Mouse (Mus musculus) small intestine, adult 2 months (tissue): ENCODE measurements around the gene Eid2b. TPM values are rescaled to one million over a fixed set of nuclear protein-coding genes. Genes with fewer than 3 reads are reported as not detected.

Source experiments
- H3K27ac ChIP-seq: fragments of 200-500 bp; 2 replicates; pipeline ENCODE4 v1.5.1; 2012; ENCODE audit warnings: low read depth, low read length, control low read depth, inconsistent platforms; ENCODE audit not compliant: insufficient read depth
- H3K27me3 ChIP-seq: fragments of 200-500 bp; 2 replicates; pipeline ENCODE4 v1.6.1; 2012; ENCODE audit warnings: mild to moderate bottlenecking, moderate library complexity, low read length, inconsistent platforms; ENCODE audit not compliant: control insufficient read depth, insufficient read depth
- H3K36me3 ChIP-seq: fragments of 200-500 bp; 2 replicates; pipeline ENCODE4 v1.6.1; 2012; ENCODE audit warnings: mild to moderate bottlenecking, low read length, control low read depth, inconsistent platforms; ENCODE audit not compliant: control insufficient read depth, insufficient read depth
- H3K4me1 ChIP-seq: fragments of 200-500 bp; 2 replicates; pipeline ENCODE4 v1.6.1; 2012; ENCODE audit warnings: low read length, inconsistent platforms, mixed read lengths; ENCODE audit not compliant: control insufficient read depth, insufficient read depth, insufficient read length
- H3K4me3 ChIP-seq: fragments of 200-500 bp; 2 replicates; pipeline ENCODE4 v1.5.1; 2012; ENCODE audit warnings: low read depth, mild to moderate bottlenecking, control low read depth, inconsistent platforms, low read length, moderate library complexity
- CTCF ChIP-seq: fragments of 200-500 bp; IDR thresholded peaks from 2 replicates; pipeline ENCODE4 v1.5.1; 2012; ENCODE audit warnings: low read depth, mild to moderate bottlenecking, control low read depth, inconsistent platforms, low read length, moderate library complexity, mixed read lengths; ENCODE audit not compliant: insufficient replicate concordance, insufficient read length; ENCODE audit errors: extremely low read depth
- POLR2A ChIP-seq: fragments of 200-500 bp; IDR thresholded peaks from 2 replicates; pipeline ENCODE4 v1.6.1; 2012; ENCODE audit warnings: low read depth, mild to moderate bottlenecking, control low read depth, inconsistent platforms, low read length, moderate library complexity
- WGBS: fragments of 180-500 bp; shearing (Covaris S2); methylation state at CpG from one replicate; pipeline ENCODE4 v1.1.7; 2018; 5-methylcytosine and 5-hydroxymethylcytosine counted together
- polyA plus RNA-seq: library from polyadenylated mRNA; depleted of rRNA; stranded (reverse); fragments of >200 nt; gene quantifications from 2 replicates; pipeline ENCODE4 v1.2.3, GENCODE M21; 2012

Gene Eid2b
- polyA plus RNA-seq, 1 experiment: 5.8 TPM

- Histone ChIP-seq H3K36me3 (no peaks in the 10 kb centered on the region), H3K4me1 (peaks cover 2% of the 10 kb centered on the region), H3K27me3 (no peaks in the 10 kb centered on the region), H3K4me3 (no peak overlapping the region), H3K27ac (no peak overlapping the region)
- WGBS: 52% methylated on average over 8 of the region's 8 CpGs
- no peak for TF ChIP-seq CTCF
These were observed 313 bp upstream of the Eid2b start for GRCm38 (mm10) chr7:28277237-28277614.

- no peaks in the 10 kb centered on the region for H3K27me3 ChIP-seq
- TF ChIP-seq POLR2A (no peak), CTCF (no peak)
- H3K4me3 ChIP-seq: peak overlapping the region; percentile 76
- H3K27ac ChIP-seq: no peak overlapping the region
- WGBS: 85% methylated on average over 7 of the region's 7 CpGs
- peaks cover 2% of the 10 kb centered on the region for H3K4me1 ChIP-seq
- H3K36me3 ChIP-seq: no peaks in the 10 kb centered on the region
These were observed 727 bp downstream of the Eid2b start for GRCm38 (mm10) chr7:28278279-28278652.

GRCm38 (mm10) chr7:28280630-28281029, 3.1 kb downstream of the Eid2b start:
- TF ChIP-seq CTCF: no peak
- TF ChIP-seq POLR2A: no peak
- H3K4me1 ChIP-seq: peaks cover 2% of the 10 kb centered on the region
- H3K27me3 ChIP-seq: no peaks in the 10 kb centered on the region
- WGBS: 73% methylated on average over 7 of the region's 7 CpGs
- H3K36me3 ChIP-seq: no peaks in the 10 kb centered on the region
- no peak overlapping the region for H3K27ac ChIP-seq
- H3K4me3 ChIP-seq: no peak overlapping the region

- Histone ChIP-seq H3K36me3 (no peaks in the 10 kb centered on the region), H3K4me1 (peaks cover 10% of the 10 kb centered on the region), H3K27me3 (peaks cover 48% of the 10 kb centered on the region), H3K27ac (no peak overlapping the region), H3K4me3 (no peak overlapping the region)
- TF ChIP-seq CTCF (no peak), POLR2A (no peak)
- 1% methylated on average over 18 of the region's 18 CpGs for WGBS
These were observed 12.6 kb downstream of the Eid2b start for GRCm38 (mm10) chr7:28290165-28290564.

- Histone ChIP-seq H3K27me3 (peaks cover 48% of the 10 kb centered on the region), H3K4me1 (peaks cover 10% of the 10 kb centered on the region), H3K27ac (no peak within 1 kb of the TSS), H3K36me3 (no peaks in the 10 kb centered on the region), H3K4me3 (no peak within 1 kb of the TSS)
- 3% methylated on average over 52 of the region's 52 CpGs for WGBS
- TF ChIP-seq POLR2A: no peak
- no peak for TF ChIP-seq CTCF
These were observed 13.4 kb downstream of the Eid2b start, which contains the start of gene Selenov for GRCm38 (mm10) chr7:28290638-28291590. Selenov (minus strand) TSS chr7:28291186.

- Histone ChIP-seq H3K27me3 (peaks cover 42% of the 10 kb centered on the region), H3K4me3 (peak overlapping the region; percentile 58), H3K36me3 (no peaks in the 10 kb centered on the region), H3K27ac (no peak overlapping the region), H3K4me1 (peaks cover 10% of the 10 kb centered on the region)
- TF ChIP-seq POLR2A (no peak), CTCF (no peak)
- 4% methylated on average over 63 of the region's 63 CpGs for WGBS
These were observed 16.9 kb downstream of the Eid2b start for GRCm38 (mm10) chr7:28294481-28294880.

GRCm38 (mm10) chr7:28298837-28299625, 21.5 kb downstream of the Eid2b start:
- TF ChIP-seq CTCF: peak; percentile 7; the same call in 1 of the 2 replicates
- TF ChIP-seq POLR2A: no peak
- H3K27me3 ChIP-seq: peaks cover 37% of the 10 kb centered on the region
- H3K4me1 ChIP-seq: peaks cover 5% of the 10 kb centered on the region; the same call in 1 of the 2 replicates
- H3K27ac ChIP-seq: no peak overlapping the region
- H3K36me3 ChIP-seq: no peaks in the 10 kb centered on the region
- 16% methylated on average over 43 of the region's 43 CpGs for WGBS
- no peak overlapping the region for H3K4me3 ChIP-seq
